Mouse (Mus musculus) spleen, postnatal 10 days (tissue): Measurements from ENCODE around the gene Kif5c.

Experiments
- DNase-seq, 2 experiments: peaks; one replicate each; pipeline ENCODE4 v3.0.0; 2021 to 2022; ENCODE audit warnings: low spot score in 2 of 2

The Kif5c gene

DNA sequence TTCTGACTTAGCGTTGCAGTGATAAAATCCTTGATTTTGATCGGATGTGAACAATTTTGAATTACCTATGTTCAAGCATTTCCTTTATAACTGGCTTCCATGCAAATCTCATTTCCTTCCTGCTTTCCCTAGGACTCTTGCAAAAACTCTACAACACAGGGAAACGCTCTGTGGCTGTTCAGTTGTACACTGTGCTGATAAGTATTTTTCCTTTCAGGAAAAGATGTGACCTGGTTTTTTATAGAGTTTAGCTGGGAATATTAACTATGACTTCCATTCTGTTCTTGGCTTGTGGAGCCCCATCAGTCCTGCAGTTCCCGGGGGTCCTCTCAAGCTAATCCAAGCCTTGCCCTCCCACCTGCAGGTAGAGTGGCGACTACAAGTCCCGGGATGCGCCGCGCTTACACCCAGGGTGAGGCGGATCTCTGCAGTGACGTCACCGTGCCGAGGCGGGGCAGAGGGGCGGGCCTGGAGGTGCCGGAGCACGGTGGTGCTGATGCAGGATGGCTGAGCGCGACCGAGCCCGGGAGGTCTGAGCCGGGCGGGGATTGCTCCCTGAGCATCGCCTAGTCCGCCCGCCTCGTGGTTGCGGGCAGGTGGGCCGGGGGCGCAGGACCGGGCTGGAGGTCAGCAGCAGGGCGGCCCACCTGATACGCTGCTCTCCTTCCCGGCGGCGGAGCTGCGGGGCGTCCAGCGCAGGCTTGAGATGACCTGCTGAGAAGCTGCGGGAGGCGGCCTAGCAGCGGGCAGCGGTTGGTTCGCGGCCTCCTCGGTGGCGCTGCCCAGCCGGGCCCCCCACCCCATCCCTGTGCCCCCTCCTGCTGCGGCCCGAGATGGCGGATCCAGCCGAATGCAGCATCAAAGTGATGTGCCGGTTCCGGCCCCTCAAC is at the start of gene Kif5c:
TSS of gene Kif5c (plus strand) at position 470 of the 890 bp plus-strand sequence.
- peak; percentile 28 to 76 for DNase-seq

DNA sequence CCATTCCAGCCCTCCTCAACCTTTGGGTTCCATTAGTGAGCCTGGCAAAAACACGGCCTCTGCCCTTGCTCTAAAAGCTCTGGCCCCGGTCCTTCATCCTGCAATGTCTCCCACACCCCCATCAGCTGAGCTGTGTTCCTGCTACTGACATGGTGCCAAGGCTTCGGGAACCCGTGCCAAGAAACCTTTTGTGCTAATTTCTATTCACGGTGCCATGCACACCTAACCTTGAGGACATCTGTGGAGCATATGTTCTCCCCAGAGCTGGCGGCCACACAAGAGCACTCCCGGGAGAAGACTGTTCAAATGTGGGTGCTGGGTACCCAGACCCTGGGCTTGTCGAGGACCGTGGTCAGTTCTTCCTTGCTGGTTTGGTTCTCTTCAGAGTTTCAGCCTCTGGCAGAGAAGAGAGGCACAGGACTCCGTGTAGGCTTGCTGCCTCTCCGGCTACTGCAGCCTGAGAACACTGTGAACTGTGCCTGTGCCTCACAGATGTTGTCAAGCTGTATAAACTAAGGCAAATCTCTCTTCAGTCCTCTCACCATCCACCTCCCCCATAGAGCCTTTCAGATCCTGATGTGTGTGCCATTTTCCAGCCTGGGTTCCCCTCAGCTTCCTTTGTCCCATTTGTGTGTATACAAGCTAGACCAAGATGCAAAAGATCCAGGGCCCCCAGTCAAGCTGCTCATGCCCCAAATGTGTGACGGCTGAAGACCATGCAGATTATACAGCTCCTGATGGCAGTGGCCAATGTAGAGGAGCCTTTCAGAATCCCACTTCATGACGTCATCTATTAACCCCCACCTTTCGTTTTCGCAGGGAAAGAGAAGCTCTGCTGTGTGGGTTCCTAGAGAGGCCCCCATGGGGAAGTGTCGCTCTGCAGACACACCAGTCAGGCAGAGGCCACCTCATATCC is 49.0 kb upstream of the Kif5c start:
- no peak for DNase-seq

DNA sequence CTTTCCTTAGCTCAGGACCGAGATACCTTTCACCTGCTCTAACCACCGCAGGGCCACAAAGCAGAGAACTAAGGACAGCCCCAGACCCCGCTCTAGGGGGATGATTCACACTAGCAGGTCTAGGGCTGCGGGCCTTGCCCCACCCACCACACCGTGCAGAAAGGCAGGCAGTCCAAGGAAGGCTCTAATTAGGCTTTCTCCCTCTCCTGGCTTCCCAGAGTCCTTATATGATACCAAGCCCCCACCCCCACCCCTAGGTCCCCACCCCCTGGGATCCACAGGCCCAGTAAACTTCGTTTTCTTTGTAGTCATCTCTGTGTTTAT is 48.4 kb upstream of the Kif5c start:
- no peak for DNase-seq

DNA sequence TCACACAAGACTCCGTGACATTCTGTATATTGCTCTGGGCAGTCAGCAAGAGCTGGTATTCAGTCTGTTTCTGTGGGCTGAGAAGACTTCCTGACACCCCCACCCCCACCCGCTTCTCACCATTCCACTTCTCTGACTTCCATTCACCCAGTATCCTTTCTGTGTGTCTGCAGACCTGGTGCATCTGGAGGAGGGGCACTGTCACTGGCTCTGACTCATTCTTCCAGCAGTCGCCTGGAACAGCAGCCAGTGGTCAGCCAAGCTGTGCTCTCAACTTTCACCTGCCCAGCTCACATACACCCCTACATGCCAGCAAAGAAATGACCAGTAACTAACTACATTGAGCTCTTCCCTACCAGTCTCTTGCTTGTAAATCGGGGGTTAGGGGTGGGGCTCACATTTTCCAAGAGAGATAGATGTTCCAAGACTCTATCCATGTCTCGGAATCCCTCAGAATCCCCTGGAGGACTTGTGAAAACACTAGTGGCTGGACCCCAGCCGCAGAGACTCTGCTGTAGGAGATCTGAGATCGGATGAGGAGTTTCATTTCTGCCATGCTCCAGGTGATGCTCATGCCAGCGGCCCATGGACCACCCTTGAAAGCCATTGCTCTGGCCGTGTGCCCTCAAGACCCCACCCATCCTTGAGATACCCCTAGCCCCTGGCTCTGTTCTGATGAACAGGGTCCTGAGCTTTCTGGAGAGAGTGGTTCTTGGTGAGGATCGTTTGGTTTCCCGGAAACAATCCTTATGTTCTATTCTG is 47.8 kb upstream of the Kif5c start:
- DNase-seq, result no peak

DNA sequence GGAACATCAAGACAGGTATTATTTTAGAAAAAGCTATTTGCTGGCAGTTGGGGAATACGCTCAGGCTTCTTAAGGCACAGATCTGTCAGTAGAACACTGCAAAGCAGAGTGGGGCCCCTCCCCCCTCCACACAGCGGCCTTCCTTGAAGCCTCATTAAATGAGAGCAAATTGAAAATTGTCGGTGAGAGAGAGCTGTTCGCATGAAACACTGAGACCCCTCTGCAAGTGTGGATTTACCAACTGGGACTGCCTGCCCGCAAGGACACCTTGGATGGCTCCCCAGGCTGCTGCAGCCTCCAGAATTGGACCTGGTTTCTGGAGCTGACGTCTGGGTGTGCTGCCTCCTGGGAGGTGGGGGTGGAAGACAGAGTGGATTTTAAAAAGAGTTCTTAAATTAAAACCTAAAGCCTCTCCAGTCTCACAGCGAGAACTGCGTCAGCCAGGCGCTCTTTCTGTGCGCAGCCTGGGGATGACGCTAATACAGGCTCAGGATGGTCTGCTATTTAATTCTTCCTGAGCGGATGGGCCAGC is 46.9 kb upstream of the Kif5c start:
- DNase-seq, result no peak

DNA sequence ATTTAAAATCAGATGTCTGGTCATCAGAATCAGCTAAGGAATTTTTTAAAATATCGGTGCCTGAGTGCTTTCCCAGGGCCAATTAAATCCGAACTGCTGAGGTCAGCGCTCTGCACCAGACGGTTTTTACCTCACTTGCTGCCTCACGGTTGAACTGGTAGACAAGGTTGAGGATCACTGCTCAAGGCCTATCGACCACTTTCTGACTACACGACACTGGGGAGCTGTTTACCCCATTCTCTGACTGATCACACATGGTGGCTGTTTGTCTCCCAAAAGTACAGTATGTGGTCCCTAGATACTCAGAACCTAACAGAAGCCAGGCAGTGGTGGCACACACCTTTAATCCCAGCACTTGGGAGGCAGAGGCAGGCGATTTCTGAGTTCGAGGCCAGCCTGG is 46.4 kb upstream of the Kif5c start:
- DNase-seq, result no peak

DNA sequence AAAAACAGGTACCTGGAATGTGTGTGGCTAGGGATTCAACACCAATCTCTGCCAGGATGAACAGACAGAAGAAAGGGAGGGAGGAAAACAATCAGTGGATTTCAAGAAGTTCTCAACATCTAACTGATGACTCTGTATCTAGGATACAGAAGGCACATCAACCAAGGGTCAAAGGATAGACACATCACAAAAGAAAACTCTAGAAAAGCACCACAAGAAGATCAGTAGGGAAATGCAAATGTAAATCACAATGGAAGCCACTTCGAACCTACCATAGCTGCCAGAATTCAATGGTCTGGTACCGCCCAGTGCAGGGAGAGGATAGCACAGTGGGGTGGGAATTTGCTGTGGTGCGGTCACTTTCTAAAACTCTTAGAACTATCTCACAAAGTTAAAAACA is 45.8 kb upstream of the Kif5c start:
- no peak for DNase-seq

DNA sequence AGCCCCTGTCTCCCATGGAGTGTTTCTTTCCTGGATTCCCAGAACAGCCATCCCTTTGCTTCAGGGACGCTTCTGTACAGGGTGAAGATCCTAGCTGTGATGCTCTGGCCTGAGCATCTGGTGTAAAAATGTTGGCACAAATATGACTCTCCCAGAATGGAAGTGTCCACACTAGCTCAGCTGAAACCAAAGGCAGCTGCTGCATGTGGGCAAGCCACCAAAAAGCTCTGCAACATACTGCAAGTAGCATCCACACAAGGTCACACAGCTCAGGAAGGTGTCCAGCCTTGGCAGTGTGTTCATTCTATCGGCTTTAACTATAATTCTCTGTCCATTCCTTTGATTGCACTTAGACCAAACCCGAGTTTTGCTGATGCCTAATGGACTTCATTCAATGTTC is 38.5 kb upstream of the Kif5c start:
- DNase-seq, result no peak

DNA sequence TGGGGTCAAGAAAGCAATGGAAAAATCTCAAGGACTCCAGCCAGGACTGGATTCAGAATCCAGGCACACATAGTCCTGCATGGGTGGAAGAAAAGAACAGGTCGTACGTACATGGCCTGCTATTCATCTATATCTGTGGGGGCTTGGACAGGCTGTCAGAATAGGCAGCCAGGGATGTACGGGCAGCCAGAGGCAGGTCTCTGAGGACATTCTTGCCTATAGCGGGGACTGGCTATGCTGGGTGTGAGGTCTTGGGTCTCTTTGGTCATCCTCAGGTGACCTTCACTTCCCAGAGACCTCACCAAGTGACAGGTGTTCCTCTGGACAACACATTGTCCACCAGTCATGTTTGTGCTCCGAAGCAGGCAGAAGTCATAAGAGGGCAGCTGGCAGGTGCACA is 36.6 kb upstream of the Kif5c start:
- DNase-seq, result no peak

DNA sequence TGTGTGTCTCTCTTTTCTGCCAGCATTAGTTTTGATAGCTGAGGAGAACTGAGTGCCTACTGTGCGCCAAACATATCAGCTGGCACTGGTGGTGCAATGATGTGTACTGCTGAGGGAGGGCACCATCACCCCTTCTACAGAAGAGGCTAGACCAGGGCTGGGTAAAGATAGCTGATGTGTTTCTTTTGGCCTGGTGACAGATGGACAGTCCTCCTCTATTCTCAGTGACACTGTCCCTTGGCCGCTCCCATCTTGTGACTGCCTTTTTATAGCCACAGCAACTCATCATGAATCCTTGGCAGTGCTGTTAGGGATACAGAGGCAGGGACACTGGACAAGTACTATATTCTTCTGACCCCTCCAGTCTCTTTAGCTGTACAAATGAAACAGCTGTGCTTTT is 35.8 kb upstream of the Kif5c start:
- DNase-seq, result no peak

DNA sequence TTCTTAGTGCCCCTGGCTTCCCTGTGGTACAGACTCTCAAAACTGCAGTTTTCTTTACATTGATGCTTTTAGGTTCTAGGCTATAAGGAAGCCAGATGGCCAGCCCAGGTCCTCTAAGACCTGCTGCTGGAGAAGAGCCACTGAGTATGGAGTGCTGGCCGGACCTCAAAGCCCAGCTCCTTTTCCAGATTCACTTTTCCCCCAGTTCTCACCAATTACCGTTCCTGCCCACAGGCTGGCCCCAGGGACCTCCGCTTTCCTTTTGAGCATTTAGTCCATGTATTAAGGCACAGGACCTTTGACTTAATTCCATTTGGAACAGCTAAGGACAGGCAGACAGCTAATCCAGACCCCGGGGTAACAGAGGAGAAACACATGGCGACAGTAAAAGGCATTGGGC is 28.6 kb upstream of the Kif5c start:
- DNase-seq, result no peak

DNA sequence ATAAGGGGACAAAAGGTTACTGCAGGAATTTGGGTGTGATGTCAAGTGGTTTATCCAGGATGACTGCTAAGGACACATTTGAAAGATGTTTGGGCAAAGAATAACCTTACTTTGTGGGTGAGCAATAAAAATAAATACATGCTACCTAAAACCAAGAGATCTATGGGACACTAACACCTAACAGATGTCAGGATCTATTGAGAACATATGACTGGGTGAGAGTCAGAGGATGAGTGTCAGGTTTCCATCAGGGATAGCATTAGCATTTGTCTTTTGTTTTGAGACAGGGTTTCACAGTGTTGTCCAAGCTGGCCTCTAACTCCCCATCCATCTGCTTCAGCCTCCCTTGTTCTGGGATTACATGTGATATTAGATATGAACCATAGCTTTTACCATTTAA is 26.2 kb upstream of the Kif5c start:
- DNase-seq, result no peak

DNA sequence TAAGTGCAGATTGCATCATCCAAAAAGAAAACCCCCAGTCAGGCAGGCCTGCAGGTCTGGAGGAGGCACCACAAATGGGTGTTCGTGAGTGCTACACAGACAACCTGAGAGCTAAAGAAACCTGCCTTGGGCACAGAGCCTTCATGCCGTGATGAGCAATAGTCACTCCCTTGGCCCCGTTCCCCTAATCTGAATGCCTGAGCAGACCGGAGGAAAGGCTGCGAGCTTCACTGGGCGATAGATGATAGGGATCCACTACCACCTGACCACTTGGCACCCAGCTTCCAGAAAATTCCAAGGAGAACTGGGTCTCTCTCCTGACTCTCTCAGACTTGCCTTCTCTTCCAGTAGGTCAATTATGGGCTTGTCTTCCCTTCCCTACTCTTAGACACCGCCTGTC is 24.2 kb upstream of the Kif5c start:
- no peak for DNase-seq

DNA sequence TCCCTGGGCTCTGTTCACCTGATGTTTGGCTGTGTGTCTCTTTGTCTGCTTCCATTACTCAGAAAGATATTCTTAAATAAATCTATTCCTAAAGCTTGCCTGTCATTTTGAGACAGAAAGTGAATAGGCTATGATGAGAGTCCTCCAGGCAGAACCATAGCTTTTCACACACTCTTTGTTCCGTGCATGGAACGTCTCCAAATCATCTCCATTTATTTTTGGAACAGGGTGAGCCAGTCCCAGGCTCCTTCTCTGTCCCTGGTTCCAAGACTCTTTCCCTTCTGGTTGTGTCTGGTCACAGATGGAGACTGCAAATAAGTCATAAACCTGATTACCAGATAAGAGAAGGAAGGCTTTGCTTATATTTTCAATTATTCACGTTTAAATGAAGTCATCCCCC is 22.8 kb upstream of the Kif5c start:
- DNase-seq, result no peak

DNA sequence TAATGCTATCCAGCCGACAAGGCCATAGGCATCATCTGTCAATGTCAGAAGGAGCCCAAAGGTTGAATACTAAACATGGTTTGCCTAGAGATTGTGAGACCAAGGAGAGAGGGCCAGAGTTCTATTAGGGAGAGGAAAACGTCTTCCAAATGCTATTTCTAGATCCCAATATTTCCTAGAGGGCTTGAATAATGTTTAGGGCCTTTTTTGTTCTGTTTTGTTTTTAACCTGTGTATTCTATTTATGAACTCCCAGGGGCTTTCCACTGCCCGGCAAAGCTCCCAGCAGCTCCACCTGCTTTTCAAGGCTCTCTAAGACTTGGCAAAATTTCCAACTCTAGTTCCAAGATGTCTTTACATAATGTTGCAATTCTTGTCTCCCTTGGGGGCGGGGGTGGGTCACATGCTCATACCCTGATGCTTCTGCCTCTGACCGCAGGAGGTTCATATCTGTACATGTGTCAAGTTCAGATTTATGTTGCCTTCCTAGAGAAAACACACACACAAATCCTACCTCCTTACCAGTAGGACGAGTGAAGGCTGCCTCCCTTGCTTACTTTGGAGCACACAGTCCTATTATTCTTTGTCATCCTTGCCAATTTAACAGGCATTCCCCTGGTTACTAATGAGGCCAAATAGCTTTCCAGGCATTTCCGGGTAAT is 18.9 kb upstream of the Kif5c start:
- DNase-seq, result no peak

DNA sequence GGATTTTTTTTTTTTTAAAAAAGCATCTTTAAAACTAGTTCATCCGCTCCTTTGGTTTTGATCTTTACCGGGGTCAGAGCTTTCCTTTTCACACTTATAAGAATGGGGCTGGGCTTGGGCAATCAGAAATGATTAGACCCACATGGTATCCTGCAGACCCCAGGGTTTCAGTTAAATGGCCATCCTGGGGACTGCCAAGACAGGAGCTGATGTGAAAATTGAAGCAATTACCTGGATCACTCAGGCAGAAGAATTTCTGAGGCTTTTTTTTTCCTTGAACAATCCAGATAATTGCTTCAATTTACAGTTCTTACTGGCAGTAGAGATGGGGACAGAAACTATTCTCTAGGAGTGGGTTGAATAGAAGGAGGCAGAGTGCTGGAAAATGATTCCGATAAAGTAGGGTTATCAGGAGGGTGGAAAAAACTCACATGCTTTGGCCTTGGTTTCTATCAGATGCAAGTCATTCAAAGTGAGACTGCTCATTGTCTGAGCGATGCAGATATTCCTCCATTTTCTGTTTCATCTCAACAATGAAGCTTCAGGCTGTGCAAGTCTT is 16.2 kb upstream of the Kif5c start:
- DNase-seq, result no peak

DNA sequence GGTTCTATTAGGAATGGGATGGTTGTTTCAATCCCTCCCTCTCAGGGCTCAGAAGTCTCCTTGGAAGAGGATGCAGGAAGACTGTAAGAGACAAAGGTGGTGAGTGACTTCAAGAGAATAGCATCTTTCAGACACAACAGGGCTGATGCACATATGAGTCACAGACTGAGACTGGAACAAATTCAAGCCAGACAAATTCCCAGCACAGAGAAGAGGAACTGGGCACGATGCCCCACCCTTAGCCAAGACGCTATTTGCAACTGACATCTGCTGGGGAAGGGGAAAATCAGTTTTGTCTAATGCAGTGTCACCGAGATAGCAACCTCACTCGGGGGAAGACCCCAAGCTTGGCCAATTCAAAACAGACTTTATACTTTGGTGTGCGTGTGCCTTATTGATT is 9.5 kb upstream of the Kif5c start:
- no peak for DNase-seq

DNA sequence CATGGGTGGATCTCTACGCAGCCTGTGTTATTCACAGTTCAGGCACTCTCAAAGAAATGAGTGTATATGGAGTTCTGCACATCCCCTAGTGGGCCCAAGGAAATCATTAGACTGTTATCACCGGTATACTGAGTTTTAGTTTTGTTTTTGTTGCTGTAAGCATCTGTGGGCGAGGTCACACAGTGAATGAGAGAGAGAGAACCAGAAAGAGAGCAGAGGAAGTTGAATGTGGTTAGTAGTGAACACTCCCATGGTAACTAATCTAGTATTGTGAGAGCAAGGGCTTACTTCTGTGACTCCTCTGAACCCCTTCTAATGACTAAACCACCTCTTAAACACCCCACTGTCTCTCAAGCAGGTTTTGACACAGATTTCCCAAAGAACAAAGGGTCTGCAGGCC is 2.3 kb upstream of the Kif5c start:
- DNase-seq, result no peak

DNA sequence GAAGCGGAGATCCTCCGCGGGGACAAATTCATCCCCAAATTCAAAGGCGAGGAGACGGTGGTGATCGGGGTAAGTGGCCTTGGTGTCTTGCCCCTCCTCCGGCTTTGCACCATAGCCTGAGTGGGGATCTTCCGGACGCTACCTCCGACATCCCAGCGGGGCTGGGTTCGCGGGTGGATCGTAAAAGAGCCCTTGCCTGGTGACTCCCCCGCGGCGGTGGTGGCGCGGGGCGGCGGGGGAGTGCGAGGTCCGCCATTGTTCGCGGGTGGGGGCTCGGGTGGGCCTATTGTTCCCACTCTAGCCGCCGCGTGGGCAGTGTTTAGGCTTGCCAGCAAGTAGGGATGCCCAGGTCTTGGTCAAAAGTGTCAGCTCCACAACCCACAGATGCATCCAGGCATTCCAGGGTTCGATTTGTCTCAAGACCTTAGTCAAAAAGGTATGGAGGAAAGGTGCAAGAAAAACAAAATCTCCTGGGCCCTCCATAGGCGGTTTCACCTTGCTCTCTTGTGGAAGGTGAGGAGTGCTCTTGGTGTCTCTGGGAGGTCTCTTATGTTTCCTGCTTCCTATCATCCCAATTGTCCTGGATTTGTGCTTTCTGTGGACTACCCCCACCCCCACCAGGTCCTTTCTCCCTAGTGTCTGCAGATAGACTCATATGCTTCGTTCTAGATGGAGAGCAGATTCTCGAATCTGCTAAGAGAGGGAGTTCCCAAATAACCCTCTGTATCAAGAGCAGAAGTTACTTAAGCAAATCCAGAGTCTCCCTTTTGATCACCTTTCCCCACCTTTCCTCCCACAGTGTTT is 823 bp downstream of the Kif5c start:
- no peak for DNase-seq

DNA sequence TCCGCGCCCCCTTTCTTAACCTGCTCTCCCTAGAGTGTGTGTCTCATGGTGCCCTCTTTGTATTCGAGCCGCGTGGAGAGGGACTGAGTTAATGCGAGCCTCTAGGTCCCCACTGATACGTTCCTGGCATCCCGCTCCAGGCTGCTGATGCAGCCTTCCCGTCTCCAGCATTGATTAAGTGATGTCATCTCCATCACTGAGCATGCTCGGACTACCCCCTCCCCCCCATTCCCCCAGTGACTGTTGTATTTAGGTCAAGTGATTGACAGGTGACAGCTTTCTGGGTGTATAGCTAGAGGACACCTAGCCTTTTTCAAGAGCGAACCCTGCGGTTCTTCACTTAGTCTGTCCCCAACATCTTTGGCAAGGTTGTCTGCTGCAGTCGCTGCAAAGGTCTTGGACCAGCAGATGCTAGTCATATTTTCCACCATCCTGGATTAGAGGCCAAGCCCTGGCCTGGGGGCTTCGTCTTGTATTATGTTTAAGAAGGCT is 1.6 kb downstream of the Kif5c start:
- DNase-seq, result no peak
